Mouse (Mus musculus) left cerebral cortex, adult 18-20 months (tissue): ENCODE results near the gene Hist1h4i. TPM values are rescaled to one million over a fixed set of nuclear protein-coding genes. Genes with fewer than 3 reads are reported as not detected.

Experiments used
- DNase-seq, 2 experiments: peaks; one replicate each; pipeline ENCODE4 v3.0.0; 2021 to 2022; ENCODE audit warnings: low spot score in 2 of 2, mixed read lengths in 1 of 2
- total RNA-seq, 2 experiments: library from RNA; stranded (reverse); gene quantifications; 2 replicates each; pipeline ENCODE4 v1.2.3; 2021

Hist1h4i gene
- total RNA-seq, 2 experiments from 2014 or later: 71.8 to 81.6 TPM

GRCm38 (mm10) chr13:22013716-22014115 is 27.4 kb downstream of the Hist1h4i start:
- DNase-seq: no peak

DNA sequence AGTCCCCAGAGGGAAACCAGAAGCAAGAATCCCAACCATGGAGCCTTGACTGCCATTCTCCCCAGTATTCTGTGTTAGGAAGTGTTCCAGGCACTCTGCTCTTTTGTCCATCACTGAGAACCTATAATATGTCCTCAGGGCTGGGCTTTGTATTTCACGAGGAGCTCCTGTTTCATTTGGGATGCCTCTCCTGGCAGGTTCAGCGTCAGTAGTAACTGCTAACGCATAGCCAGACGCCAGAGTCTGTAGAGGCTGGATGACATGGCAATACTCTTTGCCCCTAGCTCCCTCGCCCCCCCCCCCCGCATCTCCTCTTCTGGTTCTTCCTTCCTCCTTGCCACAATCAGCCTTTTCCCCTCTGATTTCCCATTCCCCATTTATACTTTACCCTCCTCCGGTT is 31.5 kb downstream of the Hist1h4i start, which contains the start of gene Prss16:
Gene Prss16 (minus strand): TSS at position 101 of the 400 bp plus-strand sequence.
- no peak for DNase-seq

GRCm38 (mm10) chr13:22008707-22009106 is 32.5 kb downstream of the Hist1h4i start:
- DNase-seq: no peak

- no peak for DNase-seq
These were observed 33.3 kb downstream of the Hist1h4i start for GRCm38 (mm10) chr13:22007872-22008271.

GRCm38 (mm10) chr13:22007121-22007510 is 34.0 kb downstream of the Hist1h4i start:
- no peak for DNase-seq

DNA sequence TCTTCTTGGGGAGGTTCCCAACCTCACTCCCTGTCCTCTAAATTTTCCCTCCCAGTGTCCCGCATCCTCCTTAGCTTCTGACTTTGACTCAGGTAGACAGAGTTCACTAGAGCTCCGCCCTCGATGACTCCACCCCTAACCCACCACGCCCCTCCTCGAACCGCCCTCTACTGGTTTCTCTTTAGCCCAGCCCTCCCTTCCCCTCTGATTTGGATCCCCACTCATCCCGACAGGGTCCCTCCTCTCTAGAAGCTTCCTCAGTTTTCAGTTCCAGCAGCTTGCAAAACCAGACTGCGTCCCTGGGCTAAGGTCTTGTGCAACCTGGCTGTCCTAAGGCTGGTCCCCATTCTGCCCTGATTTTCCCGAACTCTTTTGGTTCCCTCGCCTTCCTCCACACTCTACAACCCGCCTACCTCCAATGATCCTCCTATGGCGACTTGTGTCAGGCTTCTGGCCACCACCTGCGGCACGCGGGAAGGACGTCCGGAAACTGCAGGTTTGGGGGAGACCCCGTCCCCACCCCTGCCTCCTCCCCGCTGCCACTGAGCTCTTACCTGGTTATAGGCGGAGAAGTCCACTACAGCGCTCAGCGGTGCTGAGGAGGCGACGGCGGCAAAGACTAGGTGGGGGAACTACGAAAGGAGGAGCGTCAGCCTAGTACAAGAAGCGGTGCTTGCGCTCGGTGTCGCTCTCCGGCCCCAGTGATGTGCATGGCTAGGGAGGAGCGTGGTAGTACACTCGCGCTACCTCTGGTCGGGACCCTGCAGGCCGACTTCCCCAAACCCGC is 34.6 kb downstream of the Hist1h4i start:
- DNase-seq: no peak

GRCm38 (mm10) chr13:22005605-22006333 is 35.4 kb downstream of the Hist1h4i start:
- peak; percentile 28 to 34 for DNase-seq

DNA sequence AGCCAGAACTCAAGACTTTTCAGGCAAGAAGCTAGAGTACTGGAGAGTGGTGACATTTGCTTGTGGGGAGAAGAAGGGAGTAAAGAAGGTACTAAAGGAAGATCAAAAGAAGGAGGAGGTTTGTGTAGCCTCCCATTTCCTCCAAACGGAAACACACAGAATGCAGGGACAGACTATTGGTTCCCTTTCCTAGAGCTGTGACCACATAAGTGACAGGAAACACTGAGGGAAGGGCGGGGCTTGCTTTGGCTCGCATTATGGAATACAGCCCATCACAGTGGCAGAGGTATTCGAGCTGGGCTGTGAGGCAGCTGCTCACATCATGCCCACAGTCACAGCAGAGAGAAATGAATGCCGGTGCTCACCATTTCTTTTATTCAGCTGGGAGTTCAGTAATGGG is 39.3 kb downstream of the Hist1h4i start:
- DNase-seq: no peak

DNA sequence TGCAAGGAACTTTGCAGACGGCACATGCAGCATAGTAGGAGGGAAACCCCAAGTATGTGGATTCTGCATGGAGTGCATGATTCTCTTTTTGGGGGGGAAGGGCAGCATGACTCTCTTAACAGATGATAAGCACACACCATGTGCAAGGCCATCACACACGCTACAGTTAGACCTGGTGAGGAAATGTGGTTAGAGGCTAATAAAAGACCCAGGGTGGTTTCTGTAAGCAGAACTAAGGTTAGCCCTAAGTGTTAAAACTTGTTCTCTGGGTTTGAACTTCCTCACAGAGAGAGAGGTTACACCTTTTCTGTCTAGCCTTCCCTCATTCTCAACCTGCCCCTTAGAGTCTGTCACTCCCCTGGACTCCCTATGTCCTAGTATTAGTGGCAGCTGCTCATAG is 39.8 kb downstream of the Hist1h4i start:
- no peak for DNase-seq

- DNase-seq: no peak
These were observed 42.0 kb downstream of the Hist1h4i start for GRCm38 (mm10) chr13:21999147-21999546.

GRCm38 (mm10) chr13:21998412-21998811 is 42.8 kb downstream of the Hist1h4i start:
- DNase-seq: no peak

DNA sequence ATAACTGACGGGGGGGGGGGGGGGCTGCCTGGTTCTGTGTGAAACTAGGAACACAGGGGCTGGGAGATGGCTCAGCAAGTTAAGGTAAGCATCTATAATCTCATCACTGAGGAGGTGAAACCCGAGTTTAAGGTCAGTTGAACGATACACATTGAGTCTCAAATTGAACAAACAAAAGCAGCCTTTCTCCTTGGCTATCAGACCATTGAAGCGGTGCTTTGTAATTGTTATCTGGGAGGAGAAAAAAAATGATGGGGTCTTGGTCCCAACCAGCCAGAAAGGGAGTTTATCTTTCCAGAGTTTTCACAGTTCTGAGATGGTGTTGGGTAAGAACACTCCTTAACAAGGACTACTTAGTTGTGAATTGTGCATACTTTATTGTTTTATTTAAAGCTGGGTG is 43.3 kb downstream of the Hist1h4i start:
- DNase-seq: no peak

DNA sequence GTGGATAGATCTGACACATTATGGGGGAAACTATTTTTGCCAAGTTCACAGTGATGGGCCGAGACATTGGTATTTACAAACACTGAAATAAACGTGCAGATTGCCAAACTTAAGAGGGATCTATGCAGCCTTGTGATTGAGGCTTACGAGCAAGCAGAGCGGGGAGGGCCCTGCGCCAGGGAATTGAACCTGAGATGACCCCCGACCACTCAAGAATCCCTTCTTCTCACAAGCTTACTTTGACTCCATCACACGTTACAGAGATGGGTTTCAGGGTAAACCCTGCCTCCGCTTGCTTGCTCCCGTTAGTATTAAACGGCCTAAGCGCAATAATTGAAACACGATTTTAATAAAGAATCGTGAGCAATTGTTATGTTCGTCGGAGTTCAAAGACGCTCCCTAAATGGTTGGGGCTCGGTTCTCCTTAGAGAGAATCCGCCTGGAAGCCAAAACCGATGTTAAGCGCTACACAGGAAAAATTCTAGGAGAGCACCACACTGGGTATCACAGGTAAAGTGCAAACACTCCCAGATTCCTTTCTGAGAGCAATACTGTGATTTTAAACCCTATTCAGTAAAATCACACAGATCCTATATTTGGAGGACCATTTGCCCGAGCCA is 43.9 kb downstream of the Hist1h4i start:
- DNase-seq: no peak

GRCm38 (mm10) chr13:21996840-21997185 is 44.3 kb downstream of the Hist1h4i start:
- DNase-seq: no peak

GRCm38 (mm10) chr13:21996101-21996839 is 44.9 kb downstream of the Hist1h4i start:
- no peak for DNase-seq

DNA sequence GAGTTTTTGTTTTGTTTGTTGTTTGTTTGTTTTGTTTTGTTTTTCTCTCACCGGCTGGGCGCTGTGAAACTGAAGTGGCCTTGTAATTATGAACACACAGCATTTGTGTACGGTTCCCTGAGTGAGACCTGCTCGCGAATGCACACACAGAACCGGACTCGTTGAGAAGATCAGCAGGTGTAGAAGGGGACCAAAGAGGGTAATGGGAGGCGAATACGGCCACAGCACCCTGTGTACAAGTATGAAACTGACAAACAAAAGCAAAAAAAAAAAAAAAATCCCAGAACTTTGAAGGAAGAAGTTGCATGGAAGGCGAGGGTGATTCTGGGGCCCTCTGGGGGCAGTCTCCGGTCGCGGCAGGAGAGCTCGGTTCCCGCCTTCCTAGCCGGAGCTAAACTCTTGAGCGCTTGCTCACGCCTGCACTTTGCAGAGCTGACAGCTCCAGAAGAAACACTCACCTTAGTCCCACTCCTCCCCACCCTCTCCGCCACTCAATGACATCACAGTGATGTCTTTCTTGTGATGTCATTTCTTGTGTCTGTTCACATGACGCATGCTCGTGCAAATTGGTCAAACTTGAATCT is 45.7 kb downstream of the Hist1h4i start:
- DNase-seq: no peak

- no peak for DNase-seq
These were observed 46.3 kb downstream of the Hist1h4i start for GRCm38 (mm10) chr13:21994896-21995295.

DNA sequence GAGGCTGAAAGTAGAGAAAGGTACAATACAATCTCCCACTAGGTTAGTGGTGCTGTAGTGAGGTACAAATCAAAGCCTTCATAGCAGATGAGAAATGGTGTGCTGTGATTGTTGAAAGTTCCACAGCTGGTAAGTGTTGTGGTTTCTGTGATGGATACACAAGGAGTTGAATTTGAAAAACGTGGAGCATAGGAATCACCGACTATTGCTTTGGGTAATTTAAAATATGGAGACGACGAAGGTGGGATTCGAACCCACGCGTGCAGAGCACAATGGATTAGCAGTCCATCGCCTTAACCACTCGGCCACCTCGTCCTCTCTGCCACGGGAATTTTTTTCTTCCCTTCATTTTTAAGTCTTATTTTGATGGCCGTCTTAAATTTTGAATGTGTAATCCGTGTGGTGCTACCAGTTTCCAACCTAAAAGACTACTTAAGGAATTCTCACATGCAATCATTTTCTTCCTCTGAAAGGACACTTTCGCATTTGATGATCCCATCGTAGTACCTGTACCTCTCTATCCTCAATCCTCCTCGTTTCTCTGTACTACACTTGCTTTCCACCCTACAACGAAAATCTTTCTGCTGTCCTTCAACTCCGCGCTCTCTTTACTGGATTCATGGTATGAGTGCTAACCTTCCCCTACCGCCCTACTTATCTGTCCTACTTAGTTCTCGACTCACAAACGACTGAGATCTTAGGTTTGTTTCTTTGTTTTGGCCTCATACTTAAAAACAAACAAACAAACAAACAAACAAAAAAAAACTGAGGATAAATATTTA is 47.0 kb downstream of the Hist1h4i start:
- DNase-seq: no peak

DNA sequence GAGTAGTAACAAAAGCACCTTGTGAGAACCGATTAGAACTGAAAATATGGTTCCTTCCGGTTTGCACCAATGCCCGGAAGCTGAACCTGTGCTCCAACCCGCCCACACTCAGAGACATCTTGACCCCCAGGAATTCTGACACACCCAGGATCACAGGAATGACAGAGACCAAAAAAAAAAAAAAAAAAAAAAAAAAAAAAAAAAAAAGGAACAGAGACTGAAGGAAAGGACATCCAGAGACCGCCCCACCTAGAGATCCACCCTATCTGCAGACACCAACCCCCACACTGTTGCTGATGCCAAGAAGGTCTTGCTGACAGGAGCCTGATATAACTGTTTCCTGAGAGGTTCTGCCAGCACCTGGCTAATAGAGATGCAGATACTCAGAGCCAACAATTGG is 48.6 kb downstream of the Hist1h4i start:
- no peak for DNase-seq
